Mouse (Mus musculus) adrenal gland, postnatal 14 days (tissue): ENCODE results near the gene Lsmem1. TPM values are rescaled to one million over a fixed set of nuclear protein-coding genes. Genes with fewer than 3 reads are reported as not detected.

ENCODE experiments used
- DNase-seq: peaks from one replicate; pipeline ENCODE4 v3.0.0; 2021; ENCODE audit warnings: mixed read lengths
- long read RNA-seq, 2 experiments: library from polyadenylated mRNA; stranded (forward); transcript quantifications; one replicate each; pipeline ENCODE4 v2.0.0; 2021
- total RNA-seq: library from RNA; stranded (reverse); gene quantifications from 2 replicates; pipeline ENCODE4 v1.2.3, GENCODE M21; 2021

Lsmem1 gene
- total RNA-seq, result 0.26 TPM in 1 of 2 replicates, not detected in the other
- long read RNA-seq, experiment 1, result 0 reads
- long read RNA-seq, experiment 2, result 0 reads

GRCm38 (mm10) chr12:40199302-40199701, at the start of gene Lsmem1:
Gene Lsmem1, minus strand, starts transcription at chr12:40199490.
- DNase-seq, result no peak

GRCm38 (mm10) chr12:40248454-40249180, 49.3 kb upstream of the Lsmem1 start, which contains the start of gene Ifrd1:
Gene Ifrd1, minus strand, starts transcription at chr12:40248504.
- DNase-seq, result peak; percentile 23

- DNase-seq, result peak; percentile 72
Measured at GRCm38 (mm10) chr12:40247976-40248375, 48.7 kb upstream of the Lsmem1 start.

GRCm38 (mm10) chr12:40247384-40247783, 48.1 kb upstream of the Lsmem1 start:
- no peak for DNase-seq

- peak; percentile 21 for DNase-seq
Measured at GRCm38 (mm10) chr12:40245434-40245970, 46.2 kb upstream of the Lsmem1 start.

- no peak for DNase-seq
Measured at GRCm38 (mm10) chr12:40244926-40245325, 45.6 kb upstream of the Lsmem1 start.

GRCm38 (mm10) chr12:40243821-40244221, 44.5 kb upstream of the Lsmem1 start:
- DNase-seq, result peak; percentile 92

GRCm38 (mm10) chr12:40243241-40243640, 44.0 kb upstream of the Lsmem1 start:
- DNase-seq, result no peak

- DNase-seq, result no peak
Measured at GRCm38 (mm10) chr12:40239161-40239560, 39.9 kb upstream of the Lsmem1 start.

- DNase-seq, result no peak
Measured at GRCm38 (mm10) chr12:40232231-40232630, 32.9 kb upstream of the Lsmem1 start.

- no peak for DNase-seq
Measured at GRCm38 (mm10) chr12:40231632-40232031, 32.3 kb upstream of the Lsmem1 start.

GRCm38 (mm10) chr12:40224171-40224880, 25.0 kb upstream of the Lsmem1 start:
- DNase-seq, result no peak

GRCm38 (mm10) chr12:40223676-40224075, 24.4 kb upstream of the Lsmem1 start:
- DNase-seq, result peak; percentile 36

GRCm38 (mm10) chr12:40223082-40223619, 23.9 kb upstream of the Lsmem1 start:
- DNase-seq, result peak; percentile 99

GRCm38 (mm10) chr12:40222251-40223081, 23.2 kb upstream of the Lsmem1 start:
- peak; percentile 97 for DNase-seq

GRCm38 (mm10) chr12:40221611-40222010, 22.3 kb upstream of the Lsmem1 start:
- no peak for DNase-seq

- DNase-seq, result no peak
Measured at GRCm38 (mm10) chr12:40220896-40221295, 21.6 kb upstream of the Lsmem1 start.

GRCm38 (mm10) chr12:40220001-40220570, 20.8 kb upstream of the Lsmem1 start:
- peak; percentile 56 for DNase-seq

GRCm38 (mm10) chr12:40218430-40218945, 19.2 kb upstream of the Lsmem1 start:
- no peak for DNase-seq

- DNase-seq, result no peak
Measured at GRCm38 (mm10) chr12:40217776-40218175, 18.5 kb upstream of the Lsmem1 start.
